Mouse (Mus musculus): ENCODE results near the gene Ofd1.

Ofd1 gene

GRCm38 (mm10) chrX:166440616-166441063 lies at the start of gene Ofd1:
Gene Ofd1, minus strand, starts transcription at chrX:166440704.
- DNase-seq: peak; percentile 84 to 89

DNA sequence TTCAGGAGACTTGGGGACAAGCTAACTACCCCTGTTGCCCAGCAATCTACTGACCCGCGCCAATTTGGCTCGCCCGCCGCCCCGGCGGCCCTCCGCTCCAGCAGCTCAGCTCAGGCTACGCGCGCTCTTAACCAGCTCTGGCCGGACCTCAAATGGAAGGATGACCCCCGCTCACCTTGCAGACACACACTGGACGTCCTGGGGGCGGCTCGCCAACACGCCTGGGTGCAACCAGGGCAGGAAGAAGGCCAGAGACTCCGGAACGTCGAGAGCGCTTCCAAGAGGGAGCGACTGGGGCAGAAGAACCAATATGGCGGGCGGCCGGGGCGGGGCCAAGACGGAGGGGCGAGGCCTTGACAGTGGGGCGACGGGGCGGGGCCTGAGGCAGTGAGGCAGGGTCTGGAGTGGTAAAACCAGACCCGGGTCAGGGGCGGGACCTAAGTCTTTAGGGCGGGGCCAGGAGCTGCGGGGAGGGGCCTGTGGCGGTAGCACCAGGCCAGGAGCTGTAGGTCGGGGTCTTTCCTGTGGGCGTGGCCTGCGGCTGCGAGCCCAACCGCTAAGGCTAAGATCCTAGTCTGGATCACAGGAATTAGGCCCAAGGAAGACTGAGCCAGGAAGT lies 39.0 kb upstream of the Ofd1 start, which contains the start of gene Rab9:
Rab9 (minus strand) TSS at position 503 of the 619 bp plus-strand sequence.
- DNase-seq: peak; percentile 96

- peak in 1 of 2 experiments; percentile 7 for DNase-seq
These were observed 38.3 kb upstream of the Ofd1 start for GRCm38 (mm10) chrX:166478631-166479364.

GRCm38 (mm10) chrX:166477393-166477792 lies 36.9 kb upstream of the Ofd1 start:
- DNase-seq: no peak

GRCm38 (mm10) chrX:166472612-166473011 lies 32.1 kb upstream of the Ofd1 start:
- no peak for DNase-seq

- DNase-seq: no peak
These were observed 27.8 kb upstream of the Ofd1 start for GRCm38 (mm10) chrX:166468321-166468720.

- no peak for DNase-seq
These were observed 15.0 kb upstream of the Ofd1 start for GRCm38 (mm10) chrX:166455525-166455924.

- no peak for DNase-seq
These were observed 13.8 kb upstream of the Ofd1 start for GRCm38 (mm10) chrX:166454331-166454730.

DNA sequence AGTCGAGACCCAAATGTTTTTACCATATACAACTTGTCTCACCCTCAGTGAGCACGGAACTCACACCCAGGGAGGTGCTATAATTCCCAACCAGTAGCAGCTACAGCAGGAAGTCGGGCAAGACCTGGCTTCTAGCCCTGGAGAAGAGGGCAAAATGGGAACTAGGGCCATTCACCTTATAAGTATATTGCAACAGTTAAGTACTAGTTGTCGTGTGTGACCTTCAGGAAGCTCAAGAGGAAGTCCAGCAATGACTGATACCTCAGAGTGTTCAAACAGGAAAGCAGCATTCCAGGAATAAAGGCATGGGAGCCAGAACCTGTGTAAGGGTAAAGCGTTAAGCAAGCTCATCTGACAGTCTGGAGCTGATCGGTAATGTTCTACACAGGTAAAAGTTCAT lies 13.0 kb upstream of the Ofd1 start:
- no peak for DNase-seq

- no peak for DNase-seq
These were observed 4.0 kb upstream of the Ofd1 start for GRCm38 (mm10) chrX:166444552-166444951.

GRCm38 (mm10) chrX:166440036-166440615 lies 378 bp downstream of the Ofd1 start, which contains the start of gene Trappc2:
Gene Trappc2, plus strand, starts transcription at chrX:166440574.
- DNase-seq: no peak

DNA sequence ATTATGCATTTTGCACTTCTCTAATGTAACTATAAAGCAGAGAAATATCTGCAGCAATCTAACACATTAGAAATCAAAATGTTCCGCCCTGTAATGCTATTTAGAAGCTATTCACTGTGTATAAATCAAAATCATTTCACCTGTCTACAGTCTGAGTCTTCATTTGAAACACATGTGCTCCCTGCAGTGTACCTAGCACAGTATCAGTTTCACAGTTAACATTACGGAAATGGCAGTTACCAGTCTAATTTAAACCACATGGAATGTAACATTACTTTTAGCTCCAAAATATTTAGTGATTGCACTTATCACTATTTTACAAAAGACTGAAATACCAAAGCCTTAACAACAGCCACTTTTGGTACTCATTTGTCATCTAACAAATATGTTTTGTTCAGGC lies 5.7 kb downstream of the Ofd1 start:
- DNase-seq: no peak

- peak; percentile 4 to 7 for DNase-seq
These were observed 24.3 kb downstream of the Ofd1 start for GRCm38 (mm10) chrX:166416196-166416595.

DNA sequence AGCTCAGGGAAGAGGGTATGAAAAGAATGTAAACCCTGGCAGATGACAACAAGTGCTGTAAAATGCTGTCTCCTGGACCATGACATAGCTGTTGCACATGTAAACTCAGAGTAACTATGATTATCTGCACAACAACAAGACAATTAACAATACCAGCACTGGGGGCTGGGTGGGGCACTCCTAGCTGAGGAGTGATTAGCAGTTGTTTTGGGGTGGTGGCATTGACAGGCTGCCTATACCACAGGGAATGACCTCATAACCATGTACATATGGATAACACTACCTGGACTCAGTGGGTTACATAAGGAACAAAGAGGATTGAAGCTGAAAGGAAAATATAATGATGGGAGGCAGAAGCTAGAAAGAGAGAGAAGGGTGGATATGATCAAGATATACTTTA lies 32.6 kb downstream of the Ofd1 start:
- DNase-seq: no peak

DNA sequence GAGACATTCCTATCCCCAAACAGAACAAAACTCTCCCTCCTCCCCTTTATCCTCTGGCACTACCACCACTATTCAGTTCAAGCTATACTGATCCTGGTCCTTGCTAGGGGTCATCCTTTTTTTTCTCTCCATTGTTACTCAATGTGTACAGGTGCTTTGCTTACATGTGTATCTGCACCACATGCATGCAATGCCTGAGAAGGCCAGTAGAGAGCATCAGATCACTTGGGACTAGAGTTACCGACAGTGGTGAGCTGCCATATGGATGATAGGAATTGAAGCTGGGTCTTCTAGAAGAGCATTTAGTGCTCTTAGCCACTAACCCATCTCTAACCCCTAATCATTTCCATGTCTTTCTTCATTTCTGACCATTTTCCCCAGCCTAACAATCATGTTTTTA lies 46.8 kb downstream of the Ofd1 start:
- peak; percentile 2 to 8 for DNase-seq

DNA sequence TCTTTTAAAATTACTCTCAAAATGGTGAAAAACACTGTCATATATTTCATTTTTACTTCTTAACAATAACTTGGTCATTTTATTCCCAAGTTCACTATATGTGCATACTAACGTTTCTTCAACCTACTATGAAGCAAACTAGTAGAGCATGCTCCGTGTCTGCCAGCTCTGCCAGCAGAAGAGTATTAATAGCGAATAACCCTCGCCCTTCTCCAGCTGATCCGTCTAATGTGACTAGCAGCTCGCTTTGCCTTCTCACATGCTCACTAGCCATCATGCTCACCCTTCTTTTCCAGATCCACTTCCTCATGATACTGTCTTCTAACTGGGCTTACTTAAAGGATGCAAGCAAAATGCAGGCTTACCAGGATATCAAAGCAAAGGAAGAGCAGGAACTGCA lies 53.8 kb downstream of the Ofd1 start:
- DNase-seq: no peak

DNA sequence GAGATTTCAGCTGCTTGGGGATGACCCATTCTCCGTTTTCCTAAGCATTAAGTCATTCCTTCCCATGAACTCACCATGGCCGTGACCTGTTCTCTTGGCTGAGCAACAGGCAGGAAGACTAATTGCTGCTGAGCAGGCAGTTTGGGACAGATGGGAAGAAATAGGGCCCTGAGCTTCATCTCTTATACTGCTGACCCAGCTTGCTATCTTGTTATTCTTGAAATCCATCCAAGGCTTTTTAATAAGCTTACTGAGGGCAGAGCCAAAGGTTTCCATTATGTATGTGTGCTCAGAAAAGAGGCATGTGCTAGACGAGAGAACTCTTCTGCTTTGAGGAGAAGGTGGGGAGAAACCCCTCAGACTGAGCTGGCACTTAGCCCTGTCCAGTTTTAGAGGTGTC lies 55.6 kb downstream of the Ofd1 start:
- DNase-seq: no peak

- DNase-seq: no peak
These were observed 56.9 kb downstream of the Ofd1 start for GRCm38 (mm10) chrX:166383606-166384005.

DNA sequence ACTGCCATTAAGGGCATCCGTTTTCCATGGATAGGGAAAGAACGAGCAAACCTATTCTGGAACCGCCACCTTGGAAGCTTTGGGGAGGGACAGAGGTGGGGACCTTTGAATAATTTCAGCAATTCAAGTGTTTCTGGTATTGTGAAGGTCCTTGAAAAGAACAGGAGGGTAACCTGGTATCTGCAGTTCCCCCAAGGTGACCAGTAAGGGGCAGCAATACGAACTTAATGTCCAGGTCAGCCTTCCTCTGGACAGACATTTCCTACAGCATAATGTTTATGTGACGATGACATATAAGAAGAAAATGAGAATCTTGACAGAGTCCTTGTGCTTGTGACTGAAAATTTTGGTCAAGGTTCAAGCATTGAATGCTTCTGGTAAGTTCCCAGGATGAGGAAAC lies 61.9 kb downstream of the Ofd1 start:
- DNase-seq: no peak

DNA sequence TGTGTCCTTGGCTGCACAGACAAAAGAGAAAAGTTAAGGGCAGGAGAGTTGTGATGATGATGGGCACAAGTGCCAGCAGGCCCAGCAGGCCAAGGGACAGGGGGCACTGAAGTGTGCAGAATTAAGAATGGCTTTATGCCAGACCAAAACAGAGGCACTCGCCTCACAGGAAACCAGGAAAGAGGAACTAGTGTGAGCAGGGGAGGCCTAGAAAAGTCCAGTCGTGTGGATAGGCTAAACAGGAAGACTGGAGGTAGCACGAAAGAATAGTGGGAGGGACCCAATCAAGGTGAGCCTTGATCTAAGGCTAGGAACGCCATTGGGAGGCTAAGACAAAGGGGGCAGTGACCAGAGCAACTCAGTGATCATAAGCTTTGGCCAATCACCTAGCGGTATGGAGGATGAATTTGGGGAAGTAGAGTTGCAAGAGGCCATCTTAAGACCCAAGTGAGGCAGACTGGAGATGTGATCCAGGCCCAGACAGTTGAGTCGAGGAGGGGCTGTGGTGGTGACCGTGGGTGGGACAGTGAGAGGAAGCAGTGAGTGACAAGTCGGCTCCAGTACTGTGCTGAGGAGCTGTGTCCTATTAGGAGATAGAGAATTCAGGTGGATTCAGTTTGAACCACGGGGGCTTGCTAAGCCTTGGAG lies 63.7 kb downstream of the Ofd1 start:
- DNase-seq: no peak

DNA sequence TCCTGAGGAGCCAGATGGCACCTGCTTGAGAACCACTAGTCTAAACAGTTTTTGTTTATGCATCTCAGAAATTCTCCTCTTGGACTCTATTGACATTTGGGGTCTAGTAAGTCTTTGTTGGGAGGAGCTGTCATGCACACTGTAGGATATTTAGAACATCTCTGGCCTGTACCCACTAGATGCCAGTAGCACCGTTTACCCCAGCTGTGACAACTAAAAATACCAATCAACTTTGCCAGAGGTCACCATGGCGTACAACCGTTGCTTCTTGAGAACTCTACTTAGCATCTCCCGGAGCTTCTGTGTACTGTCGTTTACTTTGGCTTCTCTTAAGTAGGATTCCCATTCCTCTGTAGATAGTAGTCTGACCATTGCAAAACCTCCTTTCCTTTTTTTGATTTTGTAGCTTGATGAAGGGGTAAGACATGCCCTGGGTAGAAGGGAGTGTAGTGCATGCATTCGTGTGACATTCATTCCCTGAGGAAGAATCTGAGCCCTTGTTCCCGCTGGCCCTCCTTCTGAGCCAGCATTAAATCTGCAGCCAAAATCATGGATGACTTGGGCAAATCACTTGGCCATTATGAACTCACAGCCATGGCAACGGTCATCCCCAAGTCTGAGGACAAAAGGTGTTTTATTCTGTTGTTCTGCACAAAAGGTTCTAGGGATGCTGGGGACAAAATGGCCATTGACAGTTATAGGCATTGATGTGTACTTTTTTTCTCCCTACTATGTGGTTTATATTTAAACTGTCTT lies 74.9 kb downstream of the Ofd1 start:
- no peak for DNase-seq

DNA sequence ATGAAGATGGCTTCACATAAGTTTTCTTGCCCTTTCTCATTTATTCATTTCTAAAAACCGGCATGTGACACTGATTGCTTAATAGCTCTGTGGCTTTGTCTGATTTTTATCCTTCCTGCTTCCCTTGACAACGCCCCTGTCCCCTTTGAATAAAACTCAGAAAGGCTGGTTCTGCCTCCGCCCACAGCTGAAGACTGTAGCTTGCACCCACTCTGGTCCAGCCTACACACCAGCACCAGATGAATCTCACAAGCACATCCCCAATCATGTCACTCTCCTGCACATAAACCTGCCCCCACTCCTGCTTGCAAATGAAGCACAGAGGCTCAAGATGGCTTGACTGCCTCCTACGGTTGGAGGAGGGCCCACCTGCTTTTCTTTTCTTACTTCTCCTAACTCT lies 80.0 kb downstream of the Ofd1 start:
- DNase-seq: no peak
